Mouse (Mus musculus) left cerebral cortex, adult 18-20 months (tissue): ENCODE data around the gene Ncor1. TPM values are rescaled to one million over a fixed set of nuclear protein-coding genes. Genes with fewer than 3 reads are reported as not detected.

Experiments used
- DNase-seq, 2 experiments: peaks; one replicate each; pipeline ENCODE4 v3.0.0; 2021 to 2022; ENCODE audit warnings: low spot score in 2 of 2, mixed read lengths in 1 of 2
- total RNA-seq, 2 experiments: library from RNA; stranded (reverse); gene quantifications; 2 replicates each; pipeline ENCODE4 v1.2.3; 2021

The Ncor1 gene
- total RNA-seq, 2 experiments from 2014 or later = 271 to 275 TPM

- DNase-seq = no peak
These were observed 187.5 kb downstream of the Ncor1 start for GRCm38 (mm10) chr11:62270851-62271250.

- no peak for DNase-seq
These were observed 189.2 kb downstream of the Ncor1 start for GRCm38 (mm10) chr11:62269097-62269496.

DNA sequence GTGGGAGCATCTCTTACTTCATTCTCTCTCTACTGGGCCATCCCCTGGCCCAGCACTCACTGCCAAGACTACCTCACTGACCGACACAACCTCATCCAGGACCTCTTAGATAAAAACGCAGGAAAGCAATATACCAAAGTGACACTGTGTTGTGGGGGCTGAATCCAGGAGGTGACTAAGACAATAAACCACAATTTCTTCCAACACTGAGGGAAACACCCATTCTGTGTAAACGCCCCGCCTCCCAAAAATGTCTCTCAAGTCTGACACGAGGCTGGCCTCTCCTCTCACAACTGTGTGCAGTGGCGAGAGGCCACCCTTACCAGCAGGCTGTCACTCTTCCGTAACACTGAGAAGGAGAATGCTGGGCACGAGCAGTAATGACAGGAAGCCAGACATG, 190.0 kb downstream of the Ncor1 start:
- no peak for DNase-seq

- DNase-seq = no peak
These were observed 191.7 kb downstream of the Ncor1 start for GRCm38 (mm10) chr11:62266466-62267214.

Other genes with a start within 250 kb of the Ncor1 start
- gene Adora2b, start 209.6 kb downstream of the Ncor1 start, total RNA-seq = 1 to 10 TPM; 6.9 to 7.1 TPM
- gene Zswim7, start 177.2 kb downstream of the Ncor1 start, total RNA-seq = 10 to 100 TPM; 17.9 to 18.3 TPM
- gene Ttc19, start 177.1 kb downstream of the Ncor1 start, total RNA-seq = 10 to 100 TPM; 89.4 to 91.9 TPM
- gene Pigl, start 81 bp downstream of the Ncor1 start, total RNA-seq = 1 to 10 TPM; 4.7 to 5.7 TPM
- gene Cenpv, start 80.7 kb upstream of the Ncor1 start, total RNA-seq = 10 to 100 TPM; 34.7 to 36.9 TPM
- 1,000 to 10,000 TPM; 1,699 to 1,805 TPM for gene Ubb, start 92.6 kb upstream of the Ncor1 start, total RNA-seq
- 10 to 100 TPM; 21.1 to 21.2 TPM for gene Trpv2, start 115.9 kb upstream of the Ncor1 start, total RNA-seq
- gene Lrrc75a, start 190.0 kb upstream of the Ncor1 start, total RNA-seq = 10 to 100 TPM; 24.2 to 28.0 TPM
- 10 to 100 TPM; 23.7 to 24.0 TPM for gene Mmgt2, start 190.1 kb upstream of the Ncor1 start, total RNA-seq